Mouse (Mus musculus) skeletal muscle tissue, adult 2 months (tissue): ENCODE measurements at regions not wholly inside any gene's neighbourhood (a gene's known extent, or its start where the extent isn't known, plus 50 kb on each side); places are given as distances from the start of the nearest gene placed in this dataset.

ENCODE experiments used
- DNase-seq: peaks from one replicate; pipeline ENCODE4 v3.0.0-alpha.2; 2012; ENCODE audit warnings: low read depth, low spot score

GRCm38 (mm10) chr7:130036235-130036634 is 444.6 kb downstream of the Wdr11 start:
- DNase-seq: no peak

GRCm38 (mm10) chr7:130036845-130037572 is 445.3 kb downstream of the Wdr11 start:
- peak; percentile 52 for DNase-seq

- DNase-seq: peak; percentile 21
Observed at GRCm38 (mm10) chr7:130037573-130037925, 445.9 kb downstream of the Wdr11 start.

- DNase-seq: no peak
Observed at GRCm38 (mm10) chr7:130040596-130040995, 448.9 kb downstream of the Wdr11 start.

- no peak for DNase-seq
Observed at GRCm38 (mm10) chr7:130041402-130041965, 449.8 kb downstream of the Wdr11 start.

GRCm38 (mm10) chr7:130042296-130042910 is 450.7 kb downstream of the Wdr11 start:
- no peak for DNase-seq

- DNase-seq: no peak
Observed at GRCm38 (mm10) chr7:130043397-130044234, 452.0 kb downstream of the Wdr11 start.

GRCm38 (mm10) chr7:130044235-130044553 is 452.5 kb downstream of the Wdr11 start:
- DNase-seq: no peak

GRCm38 (mm10) chr7:130044581-130044980 is 452.9 kb downstream of the Wdr11 start:
- DNase-seq: no peak

- DNase-seq: no peak
Observed at GRCm38 (mm10) chr7:130046086-130046485, 454.4 kb downstream of the Wdr11 start.

- no peak for DNase-seq
Observed at GRCm38 (mm10) chr7:130047293-130048034, 455.8 kb downstream of the Wdr11 start.

- DNase-seq: no peak
Observed at GRCm38 (mm10) chr7:130048106-130048772, 456.6 kb downstream of the Wdr11 start.

GRCm38 (mm10) chr7:130049461-130049860 is 457.8 kb downstream of the Wdr11 start:
- DNase-seq: no peak

- DNase-seq: no peak
Observed at GRCm38 (mm10) chr7:130050120-130050519, 458.5 kb downstream of the Wdr11 start.

GRCm38 (mm10) chr7:130052376-130052775 is 460.7 kb downstream of the Wdr11 start:
- DNase-seq: no peak

- DNase-seq: no peak
Observed at GRCm38 (mm10) chr7:130057708-130058107, 462.5 kb downstream of the Ate1 start.

GRCm38 (mm10) chr7:130058267-130058666 is 461.9 kb downstream of the Ate1 start:
- no peak for DNase-seq

- no peak for DNase-seq
Observed at GRCm38 (mm10) chr7:130059684-130060607, 460.2 kb downstream of the Ate1 start.

- no peak for DNase-seq
Observed at GRCm38 (mm10) chr7:130064500-130064899, 455.7 kb downstream of the Ate1 start.

- DNase-seq: no peak
Observed at GRCm38 (mm10) chr7:130068316-130068715, 451.9 kb downstream of the Ate1 start.
